Mouse (Mus musculus) liver, embryonic 13.5 days (tissue): ENCODE measurements around the gene Bcl2l10. TPM values are rescaled to one million over a fixed set of nuclear protein-coding genes. Genes with fewer than 3 reads are reported as not detected.

Source experiments
- ATAC-seq: fragments of 200-750 bp; cut with Nextera tagmentation; 2 replicates; pipeline ENCODE4 v1.8.0; 2017; ENCODE audit warnings: low read depth, mild to moderate bottlenecking, moderate number of reproducible peaks, moderate library complexity
- DNase-seq: peaks from one replicate; pipeline ENCODE4 v3.0.0; 2022
- H3K27ac ChIP-seq: fragments of 300-500 bp; sonication (generic); 2 replicates; pipeline ENCODE4 v1.5.1; 2015; ENCODE audit warnings: moderate library complexity, mild to moderate bottlenecking, inconsistent platforms
- H3K27me3 ChIP-seq: fragments of 300-500 bp; sonication (generic); 2 replicates; pipeline ENCODE4 v1.6.1; 2015; ENCODE audit warnings: mild to moderate bottlenecking, inconsistent platforms
- H3K36me3 ChIP-seq: fragments of 300-500 bp; sonication (generic); 2 replicates; pipeline ENCODE4 v1.6.1; 2015; ENCODE audit warnings: mild to moderate bottlenecking, inconsistent platforms
- H3K4me1 ChIP-seq: fragments of 300-500 bp; sonication (generic); replicated peaks from 2 replicates; pipeline ENCODE4 v1.6.1; 2015; ENCODE audit warnings: inconsistent platforms
- H3K4me2 ChIP-seq: fragments of 300-500 bp; sonication (generic); 2 replicates; pipeline ENCODE4 v1.6.1; 2015; ENCODE audit warnings: inconsistent platforms, mild to moderate bottlenecking, moderate library complexity
- H3K4me3 ChIP-seq: fragments of 300-500 bp; sonication (generic); replicated peaks from 2 replicates; pipeline ENCODE4 v1.5.1; 2015; ENCODE audit warnings: mild to moderate bottlenecking, inconsistent platforms
- H3K9ac ChIP-seq: fragments of 300-500 bp; sonication (generic); 2 replicates; pipeline ENCODE4 v1.6.1; 2015; ENCODE audit warnings: mild to moderate bottlenecking, inconsistent platforms
- H3K9me3 ChIP-seq: fragments of 300-500 bp; sonication (generic); replicated peaks from 2 replicates; pipeline ENCODE4 v1.6.1; 2016; ENCODE audit warnings: inconsistent platforms
- WGBS: fragments of 180-500 bp; shearing (Covaris S2); methylation state at CpG from one replicate; pipeline ENCODE4 v1.1.7; 2015; ENCODE audit not compliant: insufficient replicate concordance; 5-methylcytosine and 5-hydroxymethylcytosine counted together
- polyA plus RNA-seq: library from polyadenylated mRNA; unstranded; fragments of >200 nt; fragmentation: Nextera tagmentation; extraction: Ambion mirVana; gene quantifications from 2 replicates; pipeline ENCODE4 v1.2.1, GENCODE M21; 2015

Gene Bcl2l10
- not detected in 2 replicates for polyA plus RNA-seq

DNA sequence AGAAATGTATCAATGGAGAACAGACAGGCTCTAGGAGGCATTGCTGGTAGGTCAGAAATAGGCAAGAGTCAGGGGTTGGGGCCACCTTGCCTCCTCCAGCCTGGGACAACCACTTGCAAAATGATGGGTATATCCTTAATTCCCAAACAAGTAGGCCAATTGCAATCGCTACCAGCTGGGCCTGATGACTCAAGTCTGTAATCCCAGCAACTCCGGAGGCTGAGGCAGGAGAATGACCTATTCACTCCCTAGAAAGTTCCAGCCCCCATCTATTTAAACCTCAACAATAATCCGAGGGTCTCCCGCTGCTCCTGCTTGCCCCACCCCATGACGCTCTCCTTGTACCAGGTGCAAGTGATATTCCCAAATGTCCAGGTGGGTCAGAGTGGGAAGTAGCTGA is at the start of gene Bcl2l10:
TSS of gene Bcl2l10 (plus strand) at position 301 of the 400 bp plus-strand sequence.
- H3K36me3 ChIP-seq: no peaks in the 10 kb centered on the region
- no peak for ATAC-seq
- no peak within 1 kb of the TSS for H3K9ac ChIP-seq
- H3K4me1 ChIP-seq: no peaks in the 10 kb centered on the region
- H3K27me3 ChIP-seq: no peaks in the 10 kb centered on the region
- H3K4me3 ChIP-seq: no peak within 1 kb of the TSS
- no peak within 1 kb of the TSS for H3K27ac ChIP-seq
- H3K9me3 ChIP-seq: no peaks in the 10 kb centered on the region
- no peak within 1 kb of the TSS for H3K4me2 ChIP-seq
- WGBS: 83% methylated on average over 5 of the region's 5 CpGs
- no peak for DNase-seq

GRCm38 (mm10) chr9:75299342-75299741 is 48.2 kb upstream of the Bcl2l10 start:
- no peak overlapping the region for H3K9ac ChIP-seq
- no peak overlapping the region for H3K27ac ChIP-seq
- no peaks in the 10 kb centered on the region for H3K36me3 ChIP-seq
- DNase-seq: no peak
- WGBS: 65% methylated on average over 2 of the region's 2 CpGs
- no peaks in the 10 kb centered on the region for H3K27me3 ChIP-seq
- H3K9me3 ChIP-seq: no peaks in the 10 kb centered on the region
- no peak for ATAC-seq
- H3K4me2 ChIP-seq: no peak overlapping the region
- H3K4me1 ChIP-seq: peaks cover 6% of the 10 kb centered on the region; the same call in 1 of the 2 replicates
- no peak overlapping the region for H3K4me3 ChIP-seq

DNA sequence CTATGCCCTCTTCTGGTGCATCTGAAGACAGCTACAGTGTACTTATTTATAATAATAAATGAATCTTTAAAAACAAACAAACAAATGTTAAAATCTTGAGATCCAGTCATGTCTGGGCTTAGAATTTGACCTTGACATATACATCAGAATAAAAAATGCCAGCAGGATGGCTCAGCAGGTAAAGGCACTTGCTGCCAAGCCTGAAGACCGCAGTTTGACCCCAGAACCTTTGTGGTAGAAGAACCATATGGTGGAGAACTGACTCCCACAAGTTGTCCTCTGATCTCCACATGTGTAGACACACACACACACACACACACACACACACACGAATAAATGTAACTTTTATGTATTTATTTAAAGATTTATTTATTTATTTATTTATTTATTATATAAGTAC is 44.5 kb upstream of the Bcl2l10 start:
- ATAC-seq (no peak), DNase-seq (no peak)
- Histone ChIP-seq H3K4me2 (no peak overlapping the region), H3K4me3 (no peak overlapping the region), H3K4me1 (peaks cover 6% of the 10 kb centered on the region; the same call in 1 of the 2 replicates), H3K9ac (no peak overlapping the region), H3K27me3 (no peaks in the 10 kb centered on the region), H3K9me3 (no peaks in the 10 kb centered on the region), H3K36me3 (no peaks in the 10 kb centered on the region), H3K27ac (no peak overlapping the region)
- 61% methylated on average over 2 of the region's 2 CpGs for whole genome bisulfite sequencing

DNA sequence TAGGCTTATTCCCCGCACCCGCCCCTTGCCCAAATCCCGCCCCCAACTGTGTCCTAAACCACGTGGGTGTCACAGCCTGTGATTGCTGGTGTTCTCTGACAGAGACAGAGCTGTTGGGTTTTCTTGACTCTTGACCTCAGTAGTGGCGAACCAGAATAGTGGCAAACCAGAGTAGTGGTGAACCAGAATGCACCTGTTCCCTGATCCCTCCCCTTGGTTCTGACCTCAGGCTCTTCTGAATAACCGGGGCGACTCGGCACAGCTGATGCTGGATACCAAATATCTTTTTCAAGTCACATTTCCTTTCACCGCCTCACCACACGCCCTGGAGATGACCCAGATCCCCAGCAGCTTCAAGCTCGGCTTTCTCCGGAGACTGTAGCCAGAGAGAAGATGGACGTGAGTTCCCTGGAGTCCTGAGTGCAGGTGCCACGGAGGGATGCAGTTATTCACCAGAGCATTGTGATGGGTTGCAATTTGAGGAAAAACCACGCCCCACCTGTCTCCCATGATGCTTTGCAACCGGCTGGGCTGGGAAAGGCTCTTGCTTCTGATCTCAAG is 43.8 kb upstream of the Bcl2l10 start:
- peak overlapping the region; percentile 36; the same call in 1 of the 2 replicates for H3K4me2 ChIP-seq
- H3K27ac ChIP-seq: no peak overlapping the region
- H3K9ac ChIP-seq: no peak overlapping the region
- H3K4me3 ChIP-seq: peak overlapping the region; percentile 13; the same call in 1 of the 2 replicates
- 26% methylated on average over 16 of the region's 16 CpGs for WGBS
- H3K27me3 ChIP-seq: no peaks in the 10 kb centered on the region
- H3K9me3 ChIP-seq: no peaks in the 10 kb centered on the region
- no peaks in the 10 kb centered on the region for H3K36me3 ChIP-seq
- DNase-seq (no peak), ATAC-seq (no peak)
- peaks cover 6% of the 10 kb centered on the region; the same call in 1 of the 2 replicates for H3K4me1 ChIP-seq

GRCm38 (mm10) chr9:75304286-75304685 is 43.3 kb upstream of the Bcl2l10 start:
- Histone ChIP-seq H3K4me3 (0 out of 2 replicates have a peak overlapping the region, but pooled peaks have one; percentile 13), H3K9me3 (no peaks in the 10 kb centered on the region), H3K27me3 (no peaks in the 10 kb centered on the region), H3K4me1 (peaks cover 6% of the 10 kb centered on the region; the same call in 1 of the 2 replicates), H3K36me3 (no peaks in the 10 kb centered on the region), H3K27ac (no peak overlapping the region), H3K9ac (no peak overlapping the region), H3K4me2 (peak overlapping the region; percentile 36; the same call in 1 of the 2 replicates)
- WGBS: 27% methylated on average over 7 of the region's 7 CpGs
- no peak for ATAC-seq
- DNase-seq: no peak

DNA sequence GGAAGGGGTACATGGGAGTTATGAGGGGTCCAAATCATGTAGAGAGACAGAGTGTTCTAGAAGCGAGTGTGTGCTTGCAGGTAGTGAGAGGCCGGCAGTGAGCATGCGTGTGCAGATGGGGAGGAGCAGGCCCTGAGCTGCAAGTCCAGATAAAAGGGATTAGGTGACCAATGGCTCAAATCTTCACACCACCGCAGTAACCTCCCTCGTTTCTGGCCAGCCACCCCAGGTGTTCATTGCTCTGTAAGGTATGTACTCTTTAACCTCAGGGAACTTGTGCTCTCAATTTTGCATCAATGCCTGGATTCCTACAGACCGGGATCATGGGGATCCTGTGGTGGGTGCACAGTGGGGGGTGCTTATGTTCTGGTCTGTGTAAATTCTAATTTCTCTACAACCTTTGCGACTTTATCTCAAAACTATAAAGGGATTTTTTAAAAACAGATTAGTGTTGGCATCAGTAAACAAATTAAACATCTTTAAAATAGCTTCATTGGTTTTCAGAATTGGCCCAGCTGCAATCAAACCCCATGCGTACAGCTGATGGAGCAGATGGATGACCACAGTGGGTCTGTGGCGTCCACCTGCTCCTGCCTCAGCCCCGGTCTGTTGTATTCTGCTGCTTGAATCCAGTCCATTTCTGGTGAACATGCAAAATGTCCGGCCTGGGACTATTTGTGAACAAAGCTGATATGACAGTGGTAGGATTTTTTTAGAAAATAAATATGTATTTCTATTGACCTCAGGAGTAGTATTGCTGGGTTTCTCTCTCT is 41.2 kb upstream of the Bcl2l10 start, which contains the start of gene Gnb5:
TSS of gene Gnb5 (plus strand) at position 163 of the 773 bp plus-strand sequence.
- ATAC-seq: no peak
- no peak for DNase-seq
- H3K4me1 ChIP-seq: peaks cover 6% of the 10 kb centered on the region; the same call in 1 of the 2 replicates
- no peak within 1 kb of the TSS for H3K4me2 ChIP-seq
- 64% methylated on average over 11 of the region's 11 CpGs for WGBS
- no peaks in the 10 kb centered on the region for H3K9me3 ChIP-seq
- no peak within 1 kb of the TSS for H3K9ac ChIP-seq
- no peaks in the 10 kb centered on the region for H3K36me3 ChIP-seq
- H3K27ac ChIP-seq: no peak within 1 kb of the TSS
- no peaks in the 10 kb centered on the region for H3K27me3 ChIP-seq
- H3K4me3 ChIP-seq: no peak within 1 kb of the TSS

- peaks cover 6% of the 10 kb centered on the region; the same call in 1 of the 2 replicates for H3K4me1 ChIP-seq
- ATAC-seq (no peak), DNase-seq (no peak)
- H3K4me3 ChIP-seq: no peak overlapping the region
- H3K9ac ChIP-seq: no peak overlapping the region
- no peak overlapping the region for H3K4me2 ChIP-seq
- no peaks in the 10 kb centered on the region for H3K27me3 ChIP-seq
- H3K36me3 ChIP-seq: no peaks in the 10 kb centered on the region
- 66% methylated on average over 5 of the region's 5 CpGs for WGBS
- H3K9me3 ChIP-seq: no peaks in the 10 kb centered on the region
- no peak overlapping the region for H3K27ac ChIP-seq
Observed at GRCm38 (mm10) chr9:75307015-75307414, 40.5 kb upstream of the Bcl2l10 start.

- 35% methylated on average over 5 of the region's 5 CpGs for WGBS
- Histone ChIP-seq H3K4me1 (peaks cover 9% of the 10 kb centered on the region; the same call in 1 of the 2 replicates), H3K9ac (no peak overlapping the region), H3K4me3 (no peak overlapping the region), H3K4me2 (no peak overlapping the region), H3K27ac (no peak overlapping the region), H3K9me3 (no peaks in the 10 kb centered on the region), H3K36me3 (no peaks in the 10 kb centered on the region), H3K27me3 (0 out of 2 replicates have a peak, but pooled peaks cover 5% of the 10 kb centered on the region)
- no peak for ATAC-seq
- no peak for DNase-seq
Observed at GRCm38 (mm10) chr9:75308621-75309020, 38.9 kb upstream of the Bcl2l10 start.

DNA sequence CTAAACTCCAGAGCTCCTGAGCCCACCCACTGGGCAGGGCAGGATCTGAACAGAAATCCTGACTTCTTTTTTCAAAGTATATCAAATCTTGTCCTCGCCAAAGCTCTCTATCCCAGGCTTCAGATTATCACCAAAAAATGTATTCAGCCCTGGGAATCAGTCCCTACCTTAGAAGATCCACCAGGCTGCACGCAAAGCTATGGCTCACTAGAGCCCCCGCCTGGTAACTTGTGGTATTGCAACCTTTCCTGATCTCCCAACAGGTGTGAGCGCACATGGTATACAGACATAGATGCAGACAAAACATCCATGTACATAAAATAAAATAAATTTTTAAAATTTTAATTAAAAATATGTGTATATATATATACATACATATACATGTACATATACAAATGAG is 35.5 kb upstream of the Bcl2l10 start:
- H3K27ac ChIP-seq: no peak overlapping the region
- ATAC-seq (no peak), DNase-seq (peak; percentile 48)
- H3K4me2 ChIP-seq: no peak overlapping the region
- H3K36me3 ChIP-seq: no peaks in the 10 kb centered on the region
- no peaks in the 10 kb centered on the region for H3K9me3 ChIP-seq
- peaks cover 22% of the 10 kb centered on the region for H3K27me3 ChIP-seq
- 12% methylated on average over 4 of the region's 4 CpGs for WGBS
- H3K4me1 ChIP-seq: peaks cover 17% of the 10 kb centered on the region
- H3K9ac ChIP-seq: no peak overlapping the region
- no peak overlapping the region for H3K4me3 ChIP-seq

- Histone ChIP-seq H3K9me3 (no peaks in the 10 kb centered on the region), H3K27ac (no peak overlapping the region), H3K27me3 (peaks cover 22% of the 10 kb centered on the region), H3K4me1 (peaks cover 17% of the 10 kb centered on the region), H3K4me3 (peak overlapping the region; percentile 67), H3K9ac (no peak overlapping the region), H3K36me3 (no peaks in the 10 kb centered on the region), H3K4me2 (peak overlapping the region; percentile 90)
- WGBS: 33% methylated on average over 11 of the region's 11 CpGs
- DNase-seq: no peak
- ATAC-seq: no peak
Observed at GRCm38 (mm10) chr9:75313138-75313831, 34.3 kb upstream of the Bcl2l10 start.

DNA sequence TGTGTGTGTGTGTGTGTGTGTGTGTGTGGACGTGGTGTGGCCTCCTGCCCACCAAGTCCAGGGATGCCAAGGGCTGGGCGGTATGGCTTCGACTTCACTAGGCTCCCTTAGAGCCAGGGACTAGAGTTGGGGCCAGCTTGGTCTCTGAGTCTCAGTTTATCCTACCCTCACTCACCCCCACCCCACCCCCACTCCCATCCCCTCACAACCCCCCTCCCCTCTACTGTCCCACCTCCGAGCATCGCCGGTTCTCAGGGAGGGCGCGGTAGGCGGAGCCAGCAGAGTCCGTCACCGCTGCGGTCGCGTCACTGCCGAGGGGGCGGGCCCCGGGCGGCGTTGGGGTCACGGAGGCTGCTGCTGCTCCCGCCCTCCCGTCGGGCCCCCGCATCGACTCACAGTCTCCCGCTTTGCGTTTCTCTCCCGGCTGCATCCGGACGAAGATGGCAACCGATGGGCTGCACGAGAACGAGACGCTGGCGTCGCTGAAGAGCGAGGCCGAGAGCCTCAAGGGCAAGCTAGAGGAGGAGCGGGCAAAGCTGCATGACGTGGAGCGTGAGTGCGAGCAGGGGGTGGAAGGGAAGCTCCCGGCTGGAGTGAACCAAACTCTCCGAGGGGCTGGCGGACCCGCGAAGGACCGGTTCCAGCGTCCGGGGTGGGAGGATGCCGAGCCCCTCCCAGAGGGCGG is 33.6 kb upstream of the Bcl2l10 start:
- WGBS: 1% methylated on average over 52 of the region's 52 CpGs
- Histone ChIP-seq H3K4me1 (peaks cover 17% of the 10 kb centered on the region), H3K4me2 (peak overlapping the region; percentile 90), H3K4me3 (peak overlapping the region; percentile 67), H3K36me3 (no peaks in the 10 kb centered on the region), H3K9me3 (no peaks in the 10 kb centered on the region), H3K27me3 (peaks cover 22% of the 10 kb centered on the region), H3K27ac (no peak overlapping the region), H3K9ac (peak overlapping the region; percentile 60)
- ATAC-seq (peak; percentile 74), DNase-seq (peak; percentile 58)
